Mouse (Mus musculus) left cerebral cortex, postnatal 36 days (tissue): ENCODE results near the gene Pxk. TPM values are rescaled to one million over a fixed set of nuclear protein-coding genes. Genes with fewer than 3 reads are reported as not detected.
A peak's percentile ranks its signal among the peaks of the same experiment; 100 is the strongest.
"Not testable (repeated sequence)": the region's sequence is repeated elsewhere in the genome, so short reads cannot be mapped to it uniquely, and the experiment has no call there.

Experiments
- DNase-seq, 2 experiments: peaks; one replicate each; pipeline ENCODE4 v3.0.0; 2021 to 2022; ENCODE audit warnings: low spot score in 2 of 2, mixed read lengths in 1 of 2
- intact Hi-C: fragments of 180-260 bp; cut with DNase I; formaldehyde crosslinking; loops from one replicate; pipeline ENCODE4 v1.15.1; 2025
- total RNA-seq, 2 experiments: library from RNA; stranded (reverse); gene quantifications; 2 replicates each; pipeline ENCODE4 v1.2.3; 2021

The Pxk gene
- total RNA-seq, 2 experiments from 2014 or later: 27.9 to 37.0 TPM

GRCm38 (mm10) chr14:8135130-8135529 lies 37.1 kb downstream of the Pxk start:
- intact Hi-C loops: loop anchor here (5.0 kb wide), 1 partner anchor 38 kb away; the partner anchor contains the start of gene Pxk
- peak; percentile 34 to 45 for DNase-seq

GRCm38 (mm10) chr14:8139724-8140710 lies 42.0 kb downstream of the Pxk start:
- intact Hi-C loops: loop anchor here (5.0 kb wide), 1 partner anchor 43 kb away; the partner anchor contains the start of gene Pxk
- no peak for DNase-seq

DNA sequence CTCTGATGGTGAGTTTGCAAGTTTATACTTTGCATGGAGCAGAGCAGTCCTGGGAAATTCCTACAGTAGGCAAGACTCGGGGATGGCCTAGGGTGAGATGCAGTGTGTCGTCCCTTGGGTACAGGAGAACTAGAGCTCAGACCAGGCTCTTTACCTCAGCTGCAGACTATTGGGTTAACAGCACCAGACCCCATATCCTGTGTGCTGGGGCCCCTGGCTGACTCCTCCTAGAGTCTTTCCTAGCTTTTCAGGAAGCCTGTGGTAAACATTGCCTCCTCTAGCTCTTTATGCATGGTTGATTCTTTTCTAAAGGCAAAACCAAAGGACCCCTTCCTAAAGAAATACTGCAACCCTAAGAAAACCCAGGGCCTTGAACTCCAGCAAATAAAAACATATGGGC lies 43.1 kb downstream of the Pxk start:
- DNase-seq: no peak
- intact Hi-C loops: no loop called here

DNA sequence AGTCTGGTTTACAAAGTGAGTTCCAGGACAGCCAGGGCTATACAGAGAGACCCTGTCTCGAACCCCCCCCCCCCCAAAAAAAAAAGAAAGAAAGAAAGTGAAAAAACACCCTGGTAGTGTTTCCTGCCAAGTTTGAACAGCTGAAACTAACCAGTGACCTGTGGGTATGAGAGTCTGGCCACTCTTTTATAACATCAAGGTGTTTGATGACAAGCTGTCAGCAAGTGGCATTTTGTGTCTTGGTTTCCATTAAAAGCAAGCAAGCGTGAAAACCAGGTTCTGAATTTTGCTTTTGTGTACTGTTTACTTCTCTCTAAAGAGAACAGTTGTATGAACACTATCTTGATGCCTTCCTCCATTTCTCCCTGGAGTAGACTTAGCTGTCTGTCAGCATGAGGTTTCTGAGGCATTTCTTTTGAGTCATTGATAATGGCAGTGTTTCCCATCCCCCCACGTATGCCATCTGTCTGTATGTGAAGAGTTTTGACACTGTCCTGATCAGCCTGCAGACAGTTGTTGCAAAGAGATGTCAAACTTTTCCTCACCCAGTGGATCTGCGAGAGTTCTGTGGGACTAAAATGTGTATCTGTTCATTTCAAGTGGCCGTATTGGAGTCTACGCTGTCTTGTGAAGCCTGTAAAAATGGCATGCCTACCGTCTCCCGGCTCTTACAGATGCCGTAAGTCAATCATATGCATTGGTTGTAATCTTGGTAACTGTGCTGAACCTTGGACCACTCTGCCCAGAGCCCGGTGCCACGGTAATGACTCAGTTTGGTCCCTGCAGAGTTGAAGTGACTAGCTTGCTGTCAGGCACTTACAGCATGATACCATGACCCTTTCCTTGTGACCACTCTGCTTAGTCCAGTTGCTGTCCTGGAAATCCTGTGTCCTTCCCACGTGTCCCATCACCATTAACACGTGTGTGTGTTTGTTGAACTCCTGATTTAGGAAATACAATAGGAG lies 47.9 kb downstream of the Pxk start:
- intact Hi-C loops: no loop called here
- no peak for DNase-seq

GRCm38 (mm10) chr14:8146611-8147223 lies 48.7 kb downstream of the Pxk start:
- DNase-seq: no peak
- intact Hi-C loops: no loop called here

DNA sequence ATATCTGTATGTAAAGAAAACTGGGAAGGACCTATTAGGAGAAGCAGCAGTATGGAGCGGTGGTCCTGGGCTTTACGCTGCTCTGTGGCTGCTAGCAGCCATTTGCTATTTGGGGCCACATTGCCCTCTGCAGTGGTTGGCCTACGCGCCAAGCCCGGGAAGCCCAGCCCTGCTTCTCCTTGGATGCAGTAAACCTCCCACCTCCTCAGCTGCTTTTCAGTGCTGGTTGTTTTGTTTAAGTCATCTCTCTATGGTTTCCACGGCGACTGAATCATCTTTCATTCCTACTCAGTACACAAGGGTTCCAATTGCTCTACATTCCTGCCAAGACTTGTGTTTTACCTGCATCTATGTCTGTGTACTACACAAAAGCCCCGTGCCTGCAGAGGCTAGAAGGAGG lies 50.8 kb downstream of the Pxk start:
- no peak for DNase-seq

DNA sequence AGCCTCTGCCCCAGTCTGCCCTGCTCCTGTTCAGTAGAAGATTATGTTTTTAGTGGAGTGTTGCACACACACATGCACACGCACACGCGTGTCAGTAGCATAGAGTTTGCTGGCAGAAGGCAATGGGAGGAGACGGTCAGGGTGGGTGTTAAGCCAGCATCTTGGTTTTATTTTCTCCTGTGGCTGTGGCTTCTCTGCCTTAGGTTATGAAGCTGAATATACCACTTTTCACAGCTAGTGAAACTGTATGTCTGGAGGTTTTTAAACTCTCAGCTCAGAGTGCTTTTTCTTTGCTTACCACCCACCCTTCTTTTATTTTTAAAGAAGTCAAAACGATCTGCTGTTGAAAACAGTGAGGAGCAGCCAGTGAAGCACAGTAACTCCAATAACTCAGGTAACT lies 53.7 kb downstream of the Pxk start:
- intact Hi-C loops: loop anchor here (2.0 kb wide), 1 partner anchor 57 kb away; no protein-coding TSS in a partner anchor
- no peak for DNase-seq

More for the DNA sequence above, 50.8 kb downstream of the Pxk start:
- intact Hi-C loops: no loop called here

- DNase-seq: no peak
- intact Hi-C loops: no loop called here
Observed at GRCm38 (mm10) chr14:8154072-8154471, 56.1 kb downstream of the Pxk start.

- DNase-seq: no peak
- intact Hi-C loops: loop anchor here (2.0 kb wide), 1 partner anchor 62 kb away; no protein-coding TSS in a partner anchor
Observed at GRCm38 (mm10) chr14:8156947-8157346, 58.9 kb downstream of the Pxk start.

DNA sequence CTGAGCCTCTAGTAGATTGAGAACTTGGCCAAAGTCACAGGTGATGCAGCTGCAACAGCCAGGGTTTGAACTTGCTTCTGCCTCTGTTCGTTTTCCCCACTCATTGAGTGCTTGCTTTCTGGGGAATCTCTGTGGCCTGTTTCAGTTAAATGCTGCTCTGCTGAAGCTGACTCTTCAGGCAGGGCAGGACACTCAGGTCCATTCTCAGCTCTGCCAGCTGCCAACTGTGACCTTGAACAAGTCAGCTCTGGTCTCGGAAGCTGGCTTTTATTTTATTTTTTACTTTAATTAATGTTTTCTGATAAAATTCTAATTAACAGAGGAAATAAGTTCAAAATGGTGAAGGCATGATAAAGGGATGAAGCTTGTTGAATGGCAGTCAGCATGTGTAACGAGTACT lies 60.7 kb downstream of the Pxk start:
- DNase-seq: no peak
- intact Hi-C loops: no loop called here

GRCm38 (mm10) chr14:8159141-8159540 lies 61.1 kb downstream of the Pxk start:
- no peak for DNase-seq
- intact Hi-C loops: no loop called here

DNA sequence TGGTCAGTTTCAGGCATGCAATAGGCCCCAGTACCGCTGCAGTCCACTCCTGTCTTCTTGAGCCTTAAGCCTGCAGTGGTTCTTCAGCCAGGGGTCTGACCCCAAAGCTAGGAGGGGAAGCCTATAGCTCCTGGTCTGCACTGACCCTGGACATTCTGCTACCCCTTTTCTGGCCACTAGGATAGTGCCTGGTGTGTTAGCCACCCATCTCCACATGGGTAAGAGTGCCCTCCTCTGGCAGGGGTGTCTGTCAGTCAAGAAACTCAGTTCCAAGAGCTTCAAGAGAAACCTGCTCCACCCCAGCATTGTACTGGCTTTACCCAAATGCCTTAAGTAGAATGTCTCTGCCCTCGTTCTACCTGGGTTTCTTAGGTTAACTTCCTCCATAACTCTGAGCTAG lies 63.8 kb downstream of the Pxk start:
- intact Hi-C loops: no loop called here
- DNase-seq: no peak

- no peak for DNase-seq
- intact Hi-C loops: no loop called here
Observed at GRCm38 (mm10) chr14:8164463-8164862, 66.5 kb downstream of the Pxk start.

DNA sequence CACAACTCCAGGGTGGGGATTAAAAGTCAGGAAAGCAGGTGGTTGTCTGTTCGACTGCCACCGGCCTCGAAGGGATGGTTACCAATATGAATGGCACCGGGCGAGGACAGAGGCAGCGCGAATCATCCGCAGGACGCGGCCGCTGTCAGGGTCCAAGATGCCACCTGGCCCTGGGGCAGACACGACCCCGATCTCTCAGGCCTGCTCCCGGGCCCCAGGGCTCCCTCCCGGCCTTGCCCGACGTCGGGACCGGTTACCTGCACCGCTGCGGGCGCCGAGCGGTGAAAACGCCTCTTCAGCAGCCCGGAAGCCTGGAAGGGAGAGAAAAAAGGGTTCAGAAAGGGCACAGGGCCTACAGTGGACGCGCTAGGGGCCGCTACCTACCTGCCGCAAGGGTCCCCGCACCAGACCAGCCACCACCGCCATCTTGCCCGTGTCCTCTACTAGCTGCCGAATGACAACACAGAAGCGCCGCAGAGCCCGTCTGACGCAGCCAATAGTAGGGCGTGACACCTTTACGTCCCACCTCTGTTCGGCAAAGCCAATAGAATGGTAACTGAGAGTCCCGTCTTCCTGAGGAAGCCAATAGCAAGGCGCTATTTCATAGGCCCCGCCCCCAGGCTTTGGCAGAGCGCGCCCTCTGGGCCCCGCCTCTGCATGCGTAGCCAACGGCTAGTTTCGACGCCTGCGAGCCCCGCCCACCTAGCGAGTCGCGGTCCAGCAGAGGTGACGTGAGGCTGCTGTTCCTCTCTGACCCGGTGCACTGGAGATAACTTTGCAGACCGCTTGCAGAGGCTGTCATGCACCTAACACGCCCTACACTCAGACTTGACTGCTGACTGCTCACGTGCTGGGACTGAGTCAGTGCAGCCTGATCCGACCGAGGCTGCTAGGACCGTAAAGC lies 74.7 kb downstream of the Pxk start, which contains the start of gene Pdhb:
Gene Pdhb, minus strand, starts transcription at position 519 of the 904 bp plus-strand sequence.
- intact Hi-C loops: loop anchor here (1.0 to 5.0 kb wide), 2 partner anchors 41 to 175 kb away; no protein-coding TSS in a partner anchor
- peak; percentile 98 to 99 for DNase-seq

DNA sequence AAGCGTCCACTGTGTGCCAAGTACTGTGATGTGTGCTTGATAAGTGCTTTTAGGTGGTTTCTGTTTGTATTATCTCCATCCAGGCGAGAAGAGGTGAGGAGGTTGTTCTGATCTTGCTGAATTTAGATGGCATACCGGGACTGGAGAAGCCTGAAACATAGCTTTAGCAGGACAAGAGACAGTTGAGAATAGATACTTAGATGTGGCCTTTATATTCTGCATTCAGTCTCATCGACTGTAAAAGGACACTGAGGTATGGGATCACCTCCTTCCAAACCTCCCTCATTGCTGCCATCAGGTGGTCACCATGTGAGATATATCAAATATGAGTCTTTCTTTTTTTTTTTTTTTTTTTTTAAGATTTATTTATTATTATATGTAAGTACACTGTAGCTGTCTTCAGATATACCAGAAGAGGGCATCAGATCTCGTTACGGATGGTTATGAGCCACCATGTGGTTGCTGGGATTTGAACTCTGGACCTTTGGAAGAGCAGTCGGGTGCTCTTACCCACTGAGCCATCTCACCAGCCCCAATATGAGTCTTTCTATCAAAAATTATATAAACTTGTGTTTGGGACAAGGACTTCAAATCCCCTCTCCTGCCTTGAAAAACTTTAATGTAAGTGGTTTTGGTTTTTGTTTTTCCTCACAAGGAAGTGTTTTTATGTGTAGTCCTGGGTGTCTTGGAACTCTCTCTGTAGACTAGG lies 75.7 kb downstream of the Pxk start:
- intact Hi-C loops: loop anchor here (1.0 to 5.0 kb wide), 2 partner anchors 40 to 174 kb away; no protein-coding TSS in a partner anchor
- not testable (repeated sequence) for DNase-seq

- intact Hi-C loops: loop anchor here (5.0 kb wide), 1 partner anchor 173 kb away; no protein-coding TSS in a partner anchor
Observed at GRCm38 (mm10) chr14:8174634-8175033, 76.6 kb downstream of the Pxk start.

GRCm38 (mm10) chr14:8176251-8176650 lies 78.2 kb downstream of the Pxk start:
- intact Hi-C loops: no loop called here
- no peak for DNase-seq

More at GRCm38 (mm10) chr14:8174634-8175033, 76.6 kb downstream of the Pxk start:
- no peak for DNase-seq
